Comparison of ENCODE assay signal across 8 mouse cellular contexts in the genomic region with DNA sequence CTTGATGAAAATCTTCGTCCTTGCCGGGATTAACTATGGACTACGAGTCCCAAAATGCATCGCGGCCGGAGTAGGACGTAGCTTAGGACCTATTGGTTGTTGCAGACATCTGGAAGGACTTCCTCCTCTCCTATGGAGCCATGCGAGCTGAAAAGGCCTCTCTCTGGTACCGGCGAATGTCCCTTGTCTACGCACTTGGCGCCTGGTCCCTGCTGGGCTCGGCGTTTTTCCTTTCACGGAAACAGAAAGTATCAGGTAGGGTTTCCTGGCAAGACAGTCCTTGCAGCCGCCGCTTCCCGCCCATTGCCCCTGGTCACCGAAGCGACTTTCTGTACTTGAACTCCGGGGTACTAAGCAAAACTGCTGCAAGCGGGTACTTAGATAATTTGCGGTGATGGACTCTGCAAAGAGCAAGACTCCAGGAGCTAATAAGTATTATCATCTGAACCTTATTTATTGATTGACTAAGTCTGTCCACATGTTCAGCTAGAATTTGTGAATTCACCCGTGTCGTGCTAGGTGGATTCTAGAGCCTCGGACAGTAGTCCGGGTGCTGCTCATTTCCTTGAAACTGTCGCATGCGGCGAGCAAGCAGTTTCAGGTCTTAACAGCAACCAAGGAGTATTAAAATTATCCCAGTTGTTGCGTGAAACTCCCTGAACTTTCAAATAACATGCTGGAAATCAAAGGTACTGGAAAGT. TPM values are rescaled to one million over a fixed set of nuclear protein-coding genes. Genes with fewer than 3 reads are reported as not detected.
DNase-seq lines count a peak whose midpoint lies in the region; ATAC-seq and TF ChIP-seq lines count a peak whose summit lies in the region.

Gene Smim26, plus strand, starts transcription at position 104 of the 701 bp plus-strand sequence.

- peak within 1 kb of the TSS; percentile 63 for H3K4me2 ChIP-seq in CH12.LX (ENCODE audit: insufficient read depth, low read depth, poor library complexity, severe bottlenecking)
- peak within 1 kb of the TSS; percentile 62 for H3K4me2 ChIP-seq in heart, embryonic 15.5 days
- peak within 1 kb of the TSS; percentile 74 for H3K4me2 ChIP-seq in liver, embryonic 15.5 days
- H3K4me2 ChIP-seq in neural tube, embryonic 12.5 days (replicated peaks), result peak within 1 kb of the TSS; percentile 69

- no peak for TF ChIP-seq CTCF in CH12.LX (conservative IDR thresholded peaks at IDR 0.05 in 1 of 2, IDR thresholded peaks at IDR 0.05 in 1 of 2; ENCODE audit: low read depth in 2 of 2, low read length in 2 of 2)

- WGBS in forebrain, embryonic 10.5 days, result 4% methylated on average over 31 of the region's 31 CpGs
- 1% methylated on average over 31 of the region's 31 CpGs for WGBS in heart, embryonic 15.5 days
- WGBS in liver, embryonic 15.5 days (ENCODE audit: insufficient replicate concordance), result under 1% methylated on average over 31 of the region's 31 CpGs
- 3% methylated on average over 31 of the region's 31 CpGs for WGBS in neural tube, embryonic 12.5 days

- peak within 1 kb of the TSS; percentile 58 to 72 (median 65) for H3K4me3 ChIP-seq in CH12.LX (replicated peaks in 1 of 3; ENCODE audit: low read depth in 2 of 3, low read length in 2 of 3, poor library complexity in 1 of 3)
- H3K4me3 ChIP-seq in forebrain, embryonic 10.5 days, result peak within 1 kb of the TSS; percentile 71
- H3K4me3 ChIP-seq in heart, embryonic 15.5 days, result peak within 1 kb of the TSS; percentile 67
- peak within 1 kb of the TSS; percentile 70 for H3K4me3 ChIP-seq in liver, embryonic 15.5 days (replicated peaks)
- peak within 1 kb of the TSS; percentile 56 for H3K4me3 ChIP-seq in neural tube, embryonic 12.5 days

- H3K36me3 ChIP-seq in CH12.LX (replicated peaks in 1 of 2; ENCODE audit: control insufficient read depth in 1 of 2, insufficient read depth in 1 of 2, low read length in 1 of 2), result peaks cover 12 to 29% of the 10 kb centered on the region in 2 experiments
- peaks cover 26% of the 10 kb centered on the region for H3K36me3 ChIP-seq in forebrain, embryonic 10.5 days (replicated peaks)
- peaks cover 6% of the 10 kb centered on the region; the same call in 1 of the 2 replicates for H3K36me3 ChIP-seq in heart, embryonic 15.5 days
- peaks cover 19% of the 10 kb centered on the region for H3K36me3 ChIP-seq in liver, embryonic 15.5 days (replicated peaks)
- H3K36me3 ChIP-seq in neural tube, embryonic 12.5 days, result peaks cover 8% of the 10 kb centered on the region; the same call in 1 of the 2 replicates

- peaks cover 0 to 12% of the 10 kb centered on the region in 2 experiments; a peak in 2 of 4 replicates for H3K4me1 ChIP-seq in CH12.LX (ENCODE audit: control insufficient read depth in 1 of 2, insufficient read depth in 2 of 2)
- peaks cover 8% of the 10 kb centered on the region for H3K4me1 ChIP-seq in forebrain, embryonic 10.5 days
- 0 out of 2 replicates have a peak, but pooled peaks cover 6% of the 10 kb centered on the region for H3K4me1 ChIP-seq in heart, embryonic 15.5 days (replicated peaks)
- H3K4me1 ChIP-seq in liver, embryonic 15.5 days (replicated peaks), result peaks cover 15% of the 10 kb centered on the region
- H3K4me1 ChIP-seq in neural tube, embryonic 12.5 days, result no peaks in the 10 kb centered on the region; the same call in 1 of the 2 replicates

- TF ChIP-seq EP300 in CH12.LX (IDR thresholded peaks at IDR 0.05; ENCODE audit: low read length), result no peak

- DNase-seq in CH12.LX (ENCODE audit: extremely low read depth), result peak; percentile 83
- peak; percentile 71 for DNase-seq in c-Kit-positive CD71-negative TER-119-negative erythroid progenitor cells, embryonic 14.5 days (ENCODE audit: low read depth)
- peak; percentile 77 for DNase-seq in forebrain, embryonic 10.5 days (ENCODE audit: extremely low spot score, low spot score)
- DNase-seq in kidney, postnatal 36 days, result peak; percentile 88
- DNase-seq in telencephalon, adult 2 months (ENCODE audit: low read depth, low spot score), result peak; percentile 92

- TF ChIP-seq RAD21 in CH12.LX (IDR thresholded peaks at IDR 0.05; ENCODE audit: low read depth, low read length), result no peak

- peak; percentile 92 for ATAC-seq in heart, embryonic 15.5 days (replicated peaks; ENCODE audit: insufficient number of reproducible peaks, insufficient read depth, low FRiP score, low read depth)
- peak; percentile 94 for ATAC-seq in liver, embryonic 15.5 days (ENCODE audit: insufficient read depth)
- peak; percentile 98 for ATAC-seq in neural tube, embryonic 12.5 days (ENCODE audit: low FRiP score, low read depth)

- H3K9me3 ChIP-seq in CH12.LX (replicated peaks; ENCODE audit: low read length), result no peaks in the 10 kb centered on the region
- H3K9me3 ChIP-seq in forebrain, embryonic 10.5 days, result no peaks in the 10 kb centered on the region
- no peaks in the 10 kb centered on the region for H3K9me3 ChIP-seq in heart, embryonic 15.5 days (replicated peaks)
- H3K9me3 ChIP-seq in liver, embryonic 15.5 days (replicated peaks), result no peaks in the 10 kb centered on the region
- H3K9me3 ChIP-seq in neural tube, embryonic 12.5 days, result no peaks in the 10 kb centered on the region

- in situ Hi-C loops in CH12.LX (cut with MboI; ENCODE audit: low pct_ligation_motif_present, low pct_unique_long_range_greater_than_20kb, low sequenced_read_pairs), result no loop called here

- dilution Hi-C loops in CH12.LX (cut with MboI; ENCODE audit: extremely low pct_ligation_motif_present, extremely low pct_unique_long_range_greater_than_20kb, low sequenced_read_pairs), result no loop called here

- H3K9ac ChIP-seq in CH12.LX (ENCODE audit: insufficient read depth, low read depth), result peak within 1 kb of the TSS; percentile 66
- H3K9ac ChIP-seq in heart, embryonic 15.5 days, result peak within 1 kb of the TSS; percentile 70
- H3K9ac ChIP-seq in liver, embryonic 15.5 days, result peak within 1 kb of the TSS; percentile 69
- peak within 1 kb of the TSS; percentile 51; the same call in 1 of the 2 replicates for H3K9ac ChIP-seq in neural tube, embryonic 12.5 days

- H3K79me2 ChIP-seq in CH12.LX (replicated peaks; ENCODE audit: control insufficient read depth, extremely low read depth, insufficient read depth, poor library complexity, severe bottlenecking), result no peaks in the 10 kb centered on the region

- no peak within 1 kb of the TSS for H3K27ac ChIP-seq in CH12.LX (ENCODE audit: insufficient read depth, low read depth)
- H3K27ac ChIP-seq in forebrain, embryonic 10.5 days, result peak within 1 kb of the TSS; percentile 82
- H3K27ac ChIP-seq in heart, embryonic 15.5 days, result peak within 1 kb of the TSS; percentile 71
- H3K27ac ChIP-seq in liver, embryonic 15.5 days (replicated peaks), result 0 out of 2 replicates have a peak within 1 kb of the TSS, but pooled peaks have one; percentile 53
- no peak within 1 kb of the TSS for H3K27ac ChIP-seq in neural tube, embryonic 12.5 days

- TF ChIP-seq POLR2A in CH12.LX (IDR thresholded peaks at IDR 0.05; ENCODE audit: low read depth, low read length), result peak; percentile 86

- no peaks in the 10 kb centered on the region for H3K27me3 ChIP-seq in CH12.LX (replicated peaks)
- H3K27me3 ChIP-seq in forebrain, embryonic 10.5 days (ENCODE audit: poor library complexity, severe bottlenecking), result no peaks in the 10 kb centered on the region
- no peaks in the 10 kb centered on the region for H3K27me3 ChIP-seq in heart, embryonic 15.5 days
- no peaks in the 10 kb centered on the region for H3K27me3 ChIP-seq in liver, embryonic 15.5 days
- no peaks in the 10 kb centered on the region for H3K27me3 ChIP-seq in neural tube, embryonic 12.5 days (replicated peaks)

TF ChIP-seq in CH12.LX, 34 proteins besides CTCF, POLR2A, EP300 and RAD21:
- TF ChIP-seq NELFE (IDR thresholded peaks at IDR 0.05; ENCODE audit: low read depth, low read length) (peak; percentile 58; the same call in 1 of the 2 replicates), UBTF (IDR thresholded peaks at IDR 0.05; ENCODE audit: low read depth, low read length) (no peak), POLR2AphosphoS2 (IDR thresholded peaks at IDR 0.05; ENCODE audit: low read depth, low read length) (no peak), TCF12 (IDR thresholded peaks at IDR 0.05; ENCODE audit: low read depth, low read length) (0 out of 2 replicates have a peak, but pooled peaks have one; percentile 27), JUN (IDR thresholded peaks at IDR 0.05; ENCODE audit: insufficient read depth, low read depth, low read length) (no peak), MXI1 (IDR thresholded peaks at IDR 0.05; ENCODE audit: low read depth, low read length) (peak; percentile 34; the same call in 1 of the 2 replicates), TBP (conservative IDR thresholded peaks at IDR 0.05; ENCODE audit: low read depth, low read length) (peak; percentile 73), CHD1 (IDR thresholded peaks at IDR 0.05; ENCODE audit: low read depth, low read length) (no peak), HCFC1 (IDR thresholded peaks at IDR 0.05; ENCODE audit: low read depth, low read length) (peak; percentile 94), ELF1 (IDR thresholded peaks at IDR 0.05; ENCODE audit: low read depth, low read length) (peak; percentile 85), USF2 (conservative IDR thresholded peaks at IDR 0.05; ENCODE audit: low read depth, low read length) (no peak), KAT2A (IDR thresholded peaks at IDR 0.05; ENCODE audit: insufficient replicate concordance, low read length) (peak; percentile 85; the same call in 1 of the 2 replicates), ZNF384 (IDR thresholded peaks at IDR 0.05; ENCODE audit: low read depth, low read length) (no peak), SIN3A (IDR thresholded peaks at IDR 0.05; ENCODE audit: low read length) (peak; percentile 81), ETS1 (conservative IDR thresholded peaks at IDR 0.05; ENCODE audit: low read depth, low read length) (no peak)
TF ChIP-seq in CH12.LX: peak in this region for 8.

RNA-seq across cellular contexts. Expression of gene Smim26, which starts in this region (rescaled TPM):
- 34.7 and 36.1 TPM in 2 replicates for total RNA-seq in CH12.LX (2012; rRNA removed)
- total RNA-seq in CH12.LX (2014; rRNA removed), result 59.7 and 69.6 TPM in 2 replicates
- polyA plus RNA-seq in CH12.LX (2012; ENCODE audit: insufficient read length, low read depth), result 30.0 and 35.0 TPM in 2 replicates
- polyA plus RNA-seq in forebrain, embryonic 10.5 days (2016; fragmentation: Nextera tagmentation; extraction: Ambion mirVana), result 31.2 and 31.5 TPM in 2 replicates
- polyA plus RNA-seq in heart, embryonic 15.5 days (2015; fragmentation: Nextera tagmentation; extraction: Ambion mirVana), result 40.8 and 59.0 TPM in 2 replicates
- polyA plus RNA-seq in liver, embryonic 15.5 days (2015; fragmentation: Nextera tagmentation; extraction: Ambion mirVana), result 12.0 and 16.5 TPM in 2 replicates
- 46.4 and 51.2 TPM in 2 replicates for polyA plus RNA-seq in neural tube, embryonic 12.5 days (2016; fragmentation: Nextera tagmentation; extraction: Ambion mirVana)

Comparison
In these comparisons a context has a peak if more than half of its experiments do, and no peak if none do; other contexts are left out.
1. H3K27ac ChIP-seq: peak in forebrain, embryonic 10.5 days (single experiment), heart, embryonic 15.5 days (single experiment) and liver, embryonic 15.5 days (single experiment); none in CH12.LX (single experiment) and neural tube, embryonic 12.5 days (single experiment).
2. Peak in every context shown above with its lines, with median percentiles within 50 percentile points of each other: DNase-seq, H3K4me2 ChIP-seq, H3K4me3 ChIP-seq, H3K9ac ChIP-seq and ATAC-seq.